Mouse (Mus musculus) heart, postnatal 0 days (tissue): ENCODE data around the gene Lingo3. TPM values are rescaled to one million over a fixed set of nuclear protein-coding genes. Genes with fewer than 3 reads are reported as not detected.

ENCODE experiments used
- ATAC-seq: fragments of 200-750 bp; cut with Nextera tagmentation; 2 replicates; pipeline ENCODE4 v1.8.0; 2017; ENCODE audit warnings: low read depth, moderate number of reproducible peaks, moderate library complexity; ENCODE audit not compliant: insufficient read depth
- DNase-seq: peaks from one replicate; pipeline ENCODE4 v3.0.0-alpha.2; 2016; ENCODE audit warnings: low spot score
- H3K27ac ChIP-seq: fragments of 300-500 bp; sonication (generic); 2 replicates; pipeline ENCODE4 v1.5.1; 2014; ENCODE audit warnings: low read depth, mild to moderate bottlenecking
- H3K27me3 ChIP-seq: fragments of 300-500 bp; sonication (generic); 2 replicates; pipeline ENCODE4 v1.6.1; 2014; ENCODE audit warnings: low read length, mixed read lengths; ENCODE audit not compliant: control insufficient read depth, insufficient read depth
- H3K36me3 ChIP-seq: fragments of 300-500 bp; sonication (generic); replicated peaks from 2 replicates; pipeline ENCODE4 v1.6.1; 2014; ENCODE audit warnings: low read length, mixed read lengths; ENCODE audit not compliant: control insufficient read depth, insufficient read depth
- H3K4me1 ChIP-seq: fragments of 300-500 bp; sonication (generic); 2 replicates; pipeline ENCODE4 v1.6.1; 2014; ENCODE audit warnings: antibody characterized with exemption; ENCODE audit not compliant: control insufficient read depth, insufficient read depth
- H3K4me2 ChIP-seq: fragments of 300-500 bp; sonication (generic); 2 replicates; pipeline ENCODE4 v1.6.1; 2014; ENCODE audit warnings: low read depth, mild to moderate bottlenecking, low read length, moderate library complexity
- H3K4me3 ChIP-seq: fragments of 300-500 bp; sonication (generic); 2 replicates; pipeline ENCODE4 v1.5.1; 2014; ENCODE audit warnings: low read depth, low read length
- H3K9ac ChIP-seq: fragments of 300-500 bp; sonication (generic); replicated peaks from 2 replicates; pipeline ENCODE4 v1.6.1; 2014; ENCODE audit warnings: low read depth, low read length, mixed read lengths
- H3K9me3 ChIP-seq: fragments of 300-500 bp; sonication (generic); replicated peaks from 2 replicates; pipeline ENCODE4 v1.6.1; 2016; ENCODE audit warnings: low read length; ENCODE audit not compliant: control insufficient read depth
- CTCF ChIP-seq: IDR thresholded peaks from 2 replicates; pipeline ENCODE4 v1.5.1; 2016; ENCODE audit warnings: antibody characterized with exemption, control low read depth, low read depth
- EP300 ChIP-seq: IDR thresholded peaks from 2 replicates; pipeline ENCODE4 v1.6.1; 2016; ENCODE audit warnings: antibody characterized with exemption, low read depth
- WGBS: fragments of 180-500 bp; shearing (Covaris S2); extraction: QIAGEN DNeasy Blood & Tissue Kit; methylation state at CpG from one replicate; pipeline ENCODE4 v1.1.7; 2014; 5-methylcytosine and 5-hydroxymethylcytosine counted together
- polyA plus RNA-seq: library from polyadenylated mRNA; unstranded; fragments of >200 nt; fragmentation: Nextera tagmentation; extraction: Ambion mirVana; gene quantifications from 2 replicates; pipeline ENCODE4 v1.2.1, GENCODE M21; 2015
- total RNA-seq: library from RNA; depleted of rRNA; stranded (reverse); fragments of >200 nt; gene quantifications from 2 replicates; pipeline ENCODE4 v1.2.3, GENCODE M21; 2014; ENCODE audit warnings: low replicate concordance; rRNA removed

The Lingo3 gene
- total RNA-seq (0.92 and 4.2 TPM in 2 replicates), polyA plus RNA-seq (1.1 and 1.5 TPM in 2 replicates)

- 6% methylated on average over 49 of the region's 51 CpGs for WGBS
- ATAC-seq (peak; percentile 22; the same call in 1 of the 2 replicates), DNase-seq (no peak)
- Histone ChIP-seq H3K9ac (peak within 1 kb of the TSS; percentile 43), H3K4me2 (peak within 1 kb of the TSS; percentile 78), H3K4me1 (peaks cover 9% of the 10 kb centered on the region), H3K4me3 (peak within 1 kb of the TSS; percentile 44), H3K27ac (no peak within 1 kb of the TSS), H3K9me3 (no peaks in the 10 kb centered on the region), H3K36me3 (no peaks in the 10 kb centered on the region), H3K27me3 (peaks cover 30% of the 10 kb centered on the region)
- TF ChIP-seq CTCF (no peak), EP300 (no peak)
Observed at GRCm38 (mm10) chr10:80843931-80844547, at the start of gene Lingo3. Lingo3 (minus strand) TSS chr10:80844039.

- Histone ChIP-seq H3K27ac (no peak overlapping the region), H3K36me3 (no peaks in the 10 kb centered on the region), H3K27me3 (peaks cover 28% of the 10 kb centered on the region), H3K4me3 (no peak overlapping the region), H3K4me1 (peaks cover 6% of the 10 kb centered on the region; the same call in 1 of the 2 replicates), H3K9ac (no peak overlapping the region), H3K4me2 (0 out of 2 replicates have a peak overlapping the region, but pooled peaks have one; percentile 9), H3K9me3 (no peaks in the 10 kb centered on the region)
- ATAC-seq (peak; percentile 50), DNase-seq (peak; percentile 59)
- TF ChIP-seq CTCF (no peak), EP300 (no peak)
- 15% methylated on average over 10 of the region's 11 CpGs for WGBS
Observed at GRCm38 (mm10) chr10:80887181-80887580, 43.3 kb upstream of the Lingo3 start.

- no peak overlapping the region for H3K27ac ChIP-seq
- no peak overlapping the region for H3K4me3 ChIP-seq
- peak; percentile 67 for TF ChIP-seq CTCF
- no peak for TF ChIP-seq EP300
- no peaks in the 10 kb centered on the region for H3K36me3 ChIP-seq
- DNase-seq = no peak
- H3K4me2 ChIP-seq = no peak overlapping the region
- ATAC-seq = no peak
- no peaks in the 10 kb centered on the region for H3K9me3 ChIP-seq
- 21% methylated on average over 10 of the region's 10 CpGs for WGBS
- no peak overlapping the region for H3K9ac ChIP-seq
- H3K4me1 ChIP-seq = peaks cover 8% of the 10 kb centered on the region
- no peaks in the 10 kb centered on the region for H3K27me3 ChIP-seq
Observed at GRCm38 (mm10) chr10:80881301-80881700, 37.5 kb upstream of the Lingo3 start.

GRCm38 (mm10) chr10:80880901-80881300 is 37.1 kb upstream of the Lingo3 start:
- Histone ChIP-seq H3K27me3 (no peaks in the 10 kb centered on the region), H3K36me3 (no peaks in the 10 kb centered on the region), H3K9me3 (no peaks in the 10 kb centered on the region), H3K27ac (no peak overlapping the region), H3K9ac (no peak overlapping the region), H3K4me2 (no peak overlapping the region), H3K4me1 (peaks cover 8% of the 10 kb centered on the region), H3K4me3 (no peak overlapping the region)
- ATAC-seq (no peak), DNase-seq (no peak)
- 70% methylated on average over 2 of the region's 2 CpGs for WGBS
- no peak; the same call in 1 of the 2 replicates for TF ChIP-seq CTCF
- no peak for TF ChIP-seq EP300

GRCm38 (mm10) chr10:80880131-80880641 is 36.3 kb upstream of the Lingo3 start:
- DNase-seq (peak; percentile 53), ATAC-seq (peak; percentile 58; the same call in 1 of the 2 replicates)
- no peaks in the 10 kb centered on the region for H3K27me3 ChIP-seq
- 8% methylated on average over 5 of the region's 5 CpGs for WGBS
- H3K4me2 ChIP-seq = no peak overlapping the region
- no peak overlapping the region for H3K4me3 ChIP-seq
- no peak overlapping the region for H3K27ac ChIP-seq
- peaks cover 8% of the 10 kb centered on the region for H3K4me1 ChIP-seq
- TF ChIP-seq EP300 (no peak), CTCF (peak; percentile 76)
- H3K36me3 ChIP-seq = no peaks in the 10 kb centered on the region
- H3K9ac ChIP-seq = no peak overlapping the region
- no peaks in the 10 kb centered on the region for H3K9me3 ChIP-seq
